Mouse (Mus musculus) embryonic facial prominence, embryonic 14.5 days (tissue): ENCODE data around the gene 9230112D13Rik. TPM values are rescaled to one million over a fixed set of nuclear protein-coding genes. Genes with fewer than 3 reads are reported as not detected.

Source experiments
- ATAC-seq: fragments of 200-750 bp; cut with Nextera tagmentation; 2 replicates; pipeline ENCODE4 v1.8.0; 2017; ENCODE audit warnings: low read depth, moderate number of reproducible peaks, moderate TSS enrichment
- DNase-seq: peaks from one replicate; pipeline ENCODE4 v3.0.0-alpha.2; 2015; ENCODE audit warnings: low spot score
- H3K27ac ChIP-seq: fragments of 300-500 bp; sonication (generic); replicated peaks from 2 replicates; pipeline ENCODE4 v1.5.1; 2014; ENCODE audit warnings: low read depth, mild to moderate bottlenecking, low read length, moderate library complexity
- H3K27me3 ChIP-seq: fragments of 300-500 bp; sonication (generic); replicated peaks from 2 replicates; pipeline ENCODE4 v1.6.1; 2014; ENCODE audit warnings: low read length; ENCODE audit not compliant: control insufficient read depth, insufficient read depth
- H3K36me3 ChIP-seq: fragments of 300-500 bp; sonication (generic); 2 replicates; pipeline ENCODE4 v1.6.1; 2014; ENCODE audit warnings: low read length, mixed read lengths; ENCODE audit not compliant: control insufficient read depth, insufficient read depth
- H3K4me1 ChIP-seq: fragments of 300-500 bp; sonication (generic); 2 replicates; pipeline ENCODE4 v1.6.1; 2014; ENCODE audit warnings: antibody characterized with exemption, low read length; ENCODE audit not compliant: control insufficient read depth, insufficient read depth
- H3K4me2 ChIP-seq: fragments of 300-500 bp; sonication (generic); 2 replicates; pipeline ENCODE4 v1.6.1; 2014; ENCODE audit warnings: low read depth, mild to moderate bottlenecking, low read length, moderate library complexity, mixed read lengths
- H3K4me3 ChIP-seq: fragments of 300-500 bp; sonication (generic); 2 replicates; pipeline ENCODE4 v1.5.1; 2014; ENCODE audit warnings: low read depth, mild to moderate bottlenecking, low read length
- H3K9ac ChIP-seq: fragments of 300-500 bp; sonication (generic); 2 replicates; pipeline ENCODE4 v1.6.1; 2014; ENCODE audit warnings: low read depth, mild to moderate bottlenecking, low read length, moderate library complexity, mixed read lengths
- H3K9me3 ChIP-seq: fragments of 300-500 bp; sonication (generic); 2 replicates; pipeline ENCODE4 v1.6.1; 2016; ENCODE audit warnings: low read length; ENCODE audit not compliant: control insufficient read depth
- WGBS: fragments of 180-500 bp; shearing (Covaris S2); extraction: QIAGEN DNeasy Blood & Tissue Kit; methylation state at CpG from one replicate; pipeline ENCODE4 v1.1.7; 2014; 5-methylcytosine and 5-hydroxymethylcytosine counted together
- polyA plus RNA-seq: library from polyadenylated mRNA; unstranded; fragments of >200 nt; fragmentation: Nextera tagmentation; extraction: Ambion mirVana; gene quantifications from 2 replicates; pipeline ENCODE4 v1.2.1, GENCODE M21; 2014

9230112D13Rik gene
- polyA plus RNA-seq, 1 experiment from 2014 or later = not detected

GRCm38 (mm10) chr14:34483469-34484341 is 38.9 kb downstream of the 9230112D13Rik start:
- 0 out of 2 replicates have a peak overlapping the region, but pooled peaks have one; percentile 16 for H3K27ac ChIP-seq
- H3K9me3 ChIP-seq = no peaks in the 10 kb centered on the region
- H3K9ac ChIP-seq = no peak overlapping the region
- no peak for ATAC-seq
- no peak for DNase-seq
- 0 out of 2 replicates have a peak, but pooled peaks cover 5% of the 10 kb centered on the region for H3K4me1 ChIP-seq
- H3K4me3 ChIP-seq = no peak overlapping the region
- no peak overlapping the region for H3K4me2 ChIP-seq
- no peaks in the 10 kb centered on the region for H3K36me3 ChIP-seq
- WGBS = 51% methylated on average over 6 of the region's 6 CpGs
- H3K27me3 ChIP-seq = no peaks in the 10 kb centered on the region

GRCm38 (mm10) chr14:34471591-34471990 is 51.0 kb downstream of the 9230112D13Rik start:
- Histone ChIP-seq H3K4me3 (no peak overlapping the region), H3K9me3 (no peaks in the 10 kb centered on the region), H3K9ac (no peak overlapping the region), H3K27ac (no peak overlapping the region), H3K4me1 (peaks cover 14% of the 10 kb centered on the region), H3K27me3 (no peaks in the 10 kb centered on the region), H3K4me2 (no peak overlapping the region), H3K36me3 (no peaks in the 10 kb centered on the region)
- ATAC-seq (no peak), DNase-seq (no peak)

- ATAC-seq = no peak
Observed at GRCm38 (mm10) chr14:34466291-34466690, 56.3 kb downstream of the 9230112D13Rik start.

More at GRCm38 (mm10) chr14:34466291-34466690, 56.3 kb downstream of the 9230112D13Rik start:
- no peaks in the 10 kb centered on the region for H3K27me3 ChIP-seq
- H3K4me1 ChIP-seq = peaks cover 11% of the 10 kb centered on the region
- H3K9me3 ChIP-seq = no peaks in the 10 kb centered on the region
- DNase-seq = peak; percentile 70
- no peaks in the 10 kb centered on the region for H3K36me3 ChIP-seq
- no peak overlapping the region for H3K4me2 ChIP-seq
- H3K4me3 ChIP-seq = no peak overlapping the region
- no peak overlapping the region for H3K9ac ChIP-seq
- 54% methylated on average over 3 of the region's 3 CpGs for WGBS
- H3K27ac ChIP-seq = no peak overlapping the region

Other genes with a start within 250 kb of the 9230112D13Rik start
- gene Shld2, start 212.3 kb downstream of the 9230112D13Rik start, polyA plus RNA-seq = 9.8 and 13.5 TPM in 2 replicates
- 72.7 and 78.6 TPM in 2 replicates for gene Glud1, start 212.1 kb downstream of the 9230112D13Rik start, polyA plus RNA-seq
- gene Fam25c, start 167.4 kb downstream of the 9230112D13Rik start, polyA plus RNA-seq = 13.0 and 40.1 TPM in 2 replicates
- gene Sncg, start 148.0 kb downstream of the 9230112D13Rik start, polyA plus RNA-seq = 74.9 and 76.8 TPM in 2 replicates
- 8.2 and 8.6 TPM in 2 replicates for gene Mmrn2, start 147.3 kb downstream of the 9230112D13Rik start, polyA plus RNA-seq
- gene Bmpr1a, start 19.5 kb downstream of the 9230112D13Rik start, polyA plus RNA-seq = 65.0 and 68.7 TPM in 2 replicates
- gene Ldb3, start 65.9 kb upstream of the 9230112D13Rik start, polyA plus RNA-seq = 58.3 and 86.4 TPM in 2 replicates
- 0.77 and 1.00 TPM in 2 replicates for gene Opn4, start 77.3 kb upstream of the 9230112D13Rik start, polyA plus RNA-seq
- gene Wapl, start 151.1 kb upstream of the 9230112D13Rik start, polyA plus RNA-seq = 26.9 and 27.4 TPM in 2 replicates